Mouse (Mus musculus) testis, postnatal 14 days (tissue): ENCODE data around the gene Pcnx.

Experiments
- DNase-seq: peaks from one replicate; pipeline ENCODE4 v3.0.0; 2021; ENCODE audit warnings: low spot score

The Pcnx gene

GRCm38 (mm10) chr12:81855031-81855430, 4.8 kb upstream of the Pcnx start:
- DNase-seq: no peak

DNA sequence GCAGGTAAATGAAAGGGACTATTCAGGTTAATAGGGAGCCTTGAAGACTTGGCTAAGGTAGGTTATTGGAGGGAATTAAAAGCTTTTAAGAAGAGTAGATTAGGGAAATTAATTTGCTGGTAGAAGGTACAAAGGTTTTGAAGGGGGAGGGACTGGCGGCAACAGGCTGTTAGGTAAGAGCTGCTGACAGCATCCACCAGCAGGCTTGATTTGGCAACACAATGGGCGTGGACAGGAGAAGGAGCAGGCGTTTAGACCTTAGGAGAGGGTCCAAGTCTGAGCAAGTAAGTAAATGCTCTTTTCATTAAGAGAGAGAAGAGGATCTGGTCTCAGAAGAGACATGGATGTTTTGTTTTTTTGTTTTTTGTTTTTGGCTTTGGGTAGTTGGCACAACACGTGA, 3.1 kb upstream of the Pcnx start:
- DNase-seq: no peak

- DNase-seq: no peak
These were observed 2.6 kb upstream of the Pcnx start for GRCm38 (mm10) chr12:81857251-81857650.

- no peak for DNase-seq
These were observed 1.7 kb upstream of the Pcnx start for GRCm38 (mm10) chr12:81857978-81858569.

DNA sequence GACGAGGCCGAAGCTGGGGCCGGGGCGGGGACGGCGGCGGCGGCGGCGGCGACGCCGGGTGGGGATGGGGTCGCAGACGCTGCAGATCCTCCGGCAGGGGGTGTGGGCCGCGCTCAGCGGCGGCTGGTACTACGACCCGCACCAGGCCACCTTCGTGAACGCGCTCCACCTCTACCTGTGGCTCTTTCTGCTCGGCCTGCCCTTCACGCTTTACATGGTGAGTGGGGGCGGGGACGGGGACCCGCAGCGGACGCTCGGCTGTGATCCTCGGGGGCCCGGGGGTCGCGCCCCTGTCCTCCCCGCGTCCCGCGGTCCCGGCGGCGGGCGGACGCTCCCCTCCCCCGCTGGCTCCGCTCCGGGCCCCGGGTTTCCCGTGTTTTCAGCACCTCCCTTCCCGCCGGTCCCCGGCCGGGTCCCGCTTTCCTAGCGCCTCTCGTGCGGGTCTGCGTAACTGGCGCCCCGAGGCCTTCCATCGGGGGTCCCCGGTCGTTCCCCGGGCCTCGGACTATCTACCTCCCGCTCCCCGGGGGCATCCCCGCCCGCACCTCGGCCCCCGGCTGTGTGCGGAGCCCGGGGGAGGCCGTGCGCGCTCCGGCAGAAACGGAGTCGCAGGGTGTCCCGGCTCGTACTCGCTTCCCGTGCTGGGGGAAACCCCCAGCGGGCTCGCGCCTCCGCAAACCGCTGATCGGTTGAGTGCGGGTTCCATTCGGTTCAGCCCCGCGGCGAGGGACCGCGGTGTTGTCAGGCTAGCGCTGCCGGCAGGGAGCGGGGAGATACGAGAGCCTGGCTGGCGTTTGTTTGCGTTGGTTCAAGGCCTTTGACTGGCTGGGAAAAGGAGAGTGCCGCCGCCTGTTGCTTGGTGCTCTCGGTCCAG, 722 bp downstream of the Pcnx start:
- peak; percentile 82 for DNase-seq

DNA sequence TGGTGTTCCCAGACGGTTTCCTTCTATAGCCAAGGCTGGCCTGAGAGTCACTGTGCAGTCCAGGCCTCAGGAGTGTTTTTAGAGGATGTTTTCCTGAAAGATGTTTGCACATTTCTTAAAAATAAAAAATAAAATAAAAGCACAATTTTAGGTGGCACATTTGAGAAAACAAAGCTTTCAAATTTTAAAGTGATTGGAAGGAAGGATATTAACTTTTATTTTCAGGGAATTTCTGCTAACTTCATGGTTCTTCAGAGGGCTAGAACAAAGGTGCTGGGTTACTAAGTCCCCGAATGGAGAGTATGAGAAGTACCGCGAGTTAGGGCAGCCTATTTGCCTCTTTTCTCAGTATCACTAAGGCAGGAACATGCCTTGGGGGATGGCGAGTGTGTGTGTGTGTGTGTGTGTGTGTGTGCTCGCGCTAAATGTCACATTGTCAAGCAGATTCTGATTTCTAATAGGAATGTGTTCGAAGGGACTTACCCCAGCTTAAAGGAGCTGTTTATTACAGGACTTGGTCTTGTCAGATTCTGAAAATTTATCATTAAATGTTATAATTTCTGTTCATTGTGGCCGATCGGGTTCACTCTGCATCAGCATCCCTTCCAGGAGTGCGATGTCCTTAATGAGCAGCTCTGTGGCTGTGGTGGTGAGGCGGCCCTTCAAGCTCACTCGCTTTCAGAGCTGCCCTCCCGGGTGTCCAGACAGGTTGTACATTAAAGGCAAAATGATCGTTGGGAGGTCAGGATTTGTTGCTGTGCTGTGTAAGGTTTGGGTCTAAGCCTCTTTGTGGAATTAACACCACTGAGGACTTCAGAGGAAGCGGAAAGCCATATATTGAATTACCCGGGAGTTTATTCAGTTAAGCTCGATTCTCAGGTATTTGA, 1.6 kb downstream of the Pcnx start:
- no peak for DNase-seq

- no peak for DNase-seq
These were observed 2.6 kb downstream of the Pcnx start for GRCm38 (mm10) chr12:81862351-81862802.

DNA sequence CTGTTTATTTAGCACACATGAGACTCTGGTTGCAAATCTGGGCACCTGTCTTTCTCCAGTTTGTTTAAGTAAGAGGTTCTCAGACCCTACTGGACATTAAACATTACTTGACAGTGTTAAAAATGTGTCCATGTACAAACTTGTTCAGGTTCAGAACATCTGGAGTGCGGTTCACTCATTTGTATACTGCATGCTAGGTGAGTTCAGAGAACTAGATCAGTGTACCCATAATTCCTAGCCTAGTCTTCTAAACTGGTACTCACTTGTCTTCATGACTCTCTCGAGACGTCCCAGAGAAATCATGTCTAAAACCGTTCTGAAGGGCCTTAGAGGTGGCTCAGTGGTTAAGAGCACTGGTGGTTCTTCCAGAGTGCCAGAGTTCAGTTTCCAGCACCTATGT, 4.1 kb downstream of the Pcnx start:
- DNase-seq: no peak

- no peak for DNase-seq
These were observed 5.4 kb downstream of the Pcnx start for GRCm38 (mm10) chr12:81865183-81865582.

GRCm38 (mm10) chr12:81867316-81867715, 7.5 kb downstream of the Pcnx start:
- DNase-seq: no peak

- no peak for DNase-seq
These were observed 9.6 kb downstream of the Pcnx start for GRCm38 (mm10) chr12:81869205-81869940.

GRCm38 (mm10) chr12:81873345-81873744, 13.5 kb downstream of the Pcnx start:
- DNase-seq: no peak

GRCm38 (mm10) chr12:81880161-81880560, 20.3 kb downstream of the Pcnx start:
- no peak for DNase-seq

GRCm38 (mm10) chr12:81883255-81884106, 23.7 kb downstream of the Pcnx start:
- DNase-seq: no peak

GRCm38 (mm10) chr12:81884107-81884398, 24.2 kb downstream of the Pcnx start:
- no peak for DNase-seq

DNA sequence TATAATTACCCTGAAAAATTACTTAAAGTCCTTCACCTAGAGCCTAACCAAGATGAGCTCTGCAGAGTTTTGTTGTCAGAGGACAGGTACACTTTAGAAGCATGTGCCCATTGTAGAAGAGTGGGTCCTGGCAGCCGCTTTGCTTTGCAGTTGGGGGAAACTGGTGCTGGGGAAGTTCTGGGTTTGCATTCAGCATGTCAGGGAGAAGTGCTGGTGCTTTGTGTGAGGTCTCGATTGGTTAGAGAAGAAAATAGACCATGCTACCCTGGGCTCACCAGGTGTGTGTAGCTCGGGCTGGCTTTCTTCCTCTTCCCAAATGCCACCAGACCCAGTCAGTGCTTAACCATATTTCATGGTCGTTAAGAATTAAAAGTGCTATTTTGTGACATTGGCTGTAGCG, 25.2 kb downstream of the Pcnx start:
- no peak for DNase-seq

GRCm38 (mm10) chr12:81885982-81886381, 26.2 kb downstream of the Pcnx start:
- DNase-seq: no peak

GRCm38 (mm10) chr12:81888954-81889353, 29.1 kb downstream of the Pcnx start:
- no peak for DNase-seq

DNA sequence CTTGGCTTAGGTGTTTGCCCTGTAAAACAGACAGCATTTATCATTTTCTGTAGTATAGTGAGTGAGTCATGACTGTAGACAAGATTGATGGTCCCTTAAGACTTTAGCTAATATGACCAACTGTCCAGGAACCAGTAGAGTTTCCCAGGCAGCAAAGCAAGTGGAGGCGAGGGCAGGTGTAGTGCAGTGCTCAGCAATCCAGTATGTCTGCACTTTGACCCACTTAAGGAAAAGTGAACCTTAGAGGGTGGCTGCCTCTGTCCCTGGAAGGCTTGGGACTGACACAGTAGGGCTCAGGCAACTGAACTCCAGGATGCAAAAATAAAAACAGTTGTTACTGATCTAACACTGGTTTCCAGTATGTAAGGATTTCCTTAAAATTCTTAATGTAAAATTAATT, 32.1 kb downstream of the Pcnx start:
- DNase-seq: no peak

DNA sequence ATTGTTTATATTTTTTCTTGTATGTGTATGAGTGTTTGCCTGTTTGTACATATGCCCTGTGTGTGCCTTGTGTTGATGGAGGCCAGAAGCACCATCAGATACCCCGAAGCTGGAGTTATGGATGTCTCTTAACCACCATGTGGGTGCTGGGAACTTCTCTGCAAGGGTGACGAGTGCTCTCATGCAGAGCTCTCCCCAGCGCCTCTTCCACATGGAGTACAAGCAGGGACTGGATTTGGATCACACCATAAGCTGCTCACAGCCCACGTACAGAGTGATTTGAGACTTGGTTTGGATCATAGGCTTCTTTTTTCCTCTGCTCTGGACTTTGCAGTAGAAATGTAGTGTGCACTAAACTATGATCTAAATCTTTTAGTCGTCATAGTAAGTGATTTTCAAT, 34.5 kb downstream of the Pcnx start:
- DNase-seq: no peak

DNA sequence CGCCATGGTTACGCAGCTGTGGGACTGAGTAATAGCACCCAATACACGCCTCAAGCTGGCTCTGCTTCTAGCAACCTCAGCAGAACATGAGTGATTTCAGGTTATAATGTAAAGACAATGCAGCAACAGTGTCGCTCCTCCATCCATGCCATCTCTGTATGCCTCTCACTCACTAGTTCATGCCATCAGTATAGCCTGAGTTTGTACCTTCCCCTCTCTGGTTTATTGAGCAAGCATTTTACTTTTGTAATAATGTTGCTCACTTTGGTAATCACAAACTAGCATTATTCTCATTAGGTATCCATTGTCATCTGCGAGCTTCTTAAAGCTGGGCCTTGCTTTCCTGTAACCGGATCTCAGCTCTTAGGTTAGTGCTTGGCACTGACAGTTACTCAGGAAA, 36.2 kb downstream of the Pcnx start:
- DNase-seq: no peak
